Mouse (Mus musculus): ENCODE results near the gene Hs6st3.
A peak's percentile ranks its signal among the peaks of the same experiment; 100 is the strongest.
"Not testable (repeated sequence)": the region's sequence is repeated elsewhere in the genome, so short reads cannot be mapped to it uniquely, and the experiment has no call there.

The Hs6st3 gene

GRCm38 (mm10) chr14:119451594-119451993 lies 313.5 kb downstream of the Hs6st3 start:
- ATAC-seq (ENCODE audit: low TSS enrichment), result peak; percentile 59; the same call in 1 of the 2 replicates

- ATAC-seq (ENCODE audit: low TSS enrichment), result peak; percentile 23; the same call in 1 of the 2 replicates
Measured at GRCm38 (mm10) chr14:119452382-119452781, 314.2 kb downstream of the Hs6st3 start.

- no peak for ATAC-seq (ENCODE audit: low TSS enrichment)
Measured at GRCm38 (mm10) chr14:119452797-119453196, 314.7 kb downstream of the Hs6st3 start.

- ATAC-seq (ENCODE audit: low TSS enrichment), result no peak
Measured at GRCm38 (mm10) chr14:119464308-119464707, 326.2 kb downstream of the Hs6st3 start.

GRCm38 (mm10) chr14:119464883-119465282 lies 326.7 kb downstream of the Hs6st3 start:
- 0 out of 2 replicates have a peak, but pooled peaks have one; percentile 15 for ATAC-seq (ENCODE audit: low TSS enrichment)

GRCm38 (mm10) chr14:119466899-119467588 lies 328.9 kb downstream of the Hs6st3 start:
- ATAC-seq (ENCODE audit: low TSS enrichment), result peak; percentile 95

GRCm38 (mm10) chr14:119476582-119476981 lies 338.4 kb downstream of the Hs6st3 start:
- no peak for ATAC-seq (ENCODE audit: low TSS enrichment)

GRCm38 (mm10) chr14:119477836-119478235 lies 339.7 kb downstream of the Hs6st3 start:
- no peak for ATAC-seq (ENCODE audit: low TSS enrichment)

- peak; percentile 91 for ATAC-seq (ENCODE audit: low TSS enrichment)
Measured at GRCm38 (mm10) chr14:119488978-119489703, 351.0 kb downstream of the Hs6st3 start.

GRCm38 (mm10) chr14:119520632-119521031 lies 382.5 kb downstream of the Hs6st3 start:
- ATAC-seq (ENCODE audit: low TSS enrichment), result peak; percentile 78

GRCm38 (mm10) chr14:119521056-119521455 lies 382.9 kb downstream of the Hs6st3 start:
- ATAC-seq (ENCODE audit: low TSS enrichment), result no peak

- ATAC-seq (ENCODE audit: low TSS enrichment), result no peak
Measured at GRCm38 (mm10) chr14:119532889-119533546, 394.9 kb downstream of the Hs6st3 start.

- peak; percentile 67 for ATAC-seq (ENCODE audit: low TSS enrichment)
Measured at GRCm38 (mm10) chr14:119540505-119540904, 402.4 kb downstream of the Hs6st3 start.

GRCm38 (mm10) chr14:119544596-119544995 lies 406.5 kb downstream of the Hs6st3 start:
- ATAC-seq (ENCODE audit: low TSS enrichment), result no peak

- ATAC-seq (ENCODE audit: low TSS enrichment), result peak; percentile 56
Measured at GRCm38 (mm10) chr14:119558356-119558755, 420.2 kb downstream of the Hs6st3 start.

GRCm38 (mm10) chr14:119582039-119582508 lies 443.9 kb downstream of the Hs6st3 start:
- no peak for ATAC-seq (ENCODE audit: low TSS enrichment)

GRCm38 (mm10) chr14:119585069-119585468 lies 446.9 kb downstream of the Hs6st3 start:
- ATAC-seq (ENCODE audit: low TSS enrichment), result no peak

GRCm38 (mm10) chr14:119587365-119587764 lies 449.2 kb downstream of the Hs6st3 start:
- not testable (repeated sequence) for ATAC-seq (ENCODE audit: low TSS enrichment)

GRCm38 (mm10) chr14:119604327-119604726 lies 466.2 kb downstream of the Hs6st3 start:
- no peak for ATAC-seq (ENCODE audit: low TSS enrichment)

GRCm38 (mm10) chr14:119612793-119613192 lies 474.7 kb downstream of the Hs6st3 start:
- ATAC-seq (ENCODE audit: low TSS enrichment), result no peak

- ATAC-seq (ENCODE audit: low TSS enrichment), result no peak
Measured at GRCm38 (mm10) chr14:119629127-119629526, 491.0 kb downstream of the Hs6st3 start.

- peak; percentile 55 for ATAC-seq (ENCODE audit: low TSS enrichment)
Measured at GRCm38 (mm10) chr14:119633090-119633489, 494.9 kb downstream of the Hs6st3 start.
